Mouse (Mus musculus) liver, adult 2 months (tissue): Measurements from ENCODE around the gene Prm3.

ENCODE experiments used
- CTCF ChIP-seq: fragments of 200-500 bp; IDR thresholded peaks from 2 replicates; pipeline ENCODE4 v1.5.1; 2011; ENCODE audit warnings: low read depth, low read length, control low read depth
- POLR2A ChIP-seq: fragments of 200-500 bp; IDR thresholded peaks from 2 replicates; pipeline ENCODE4 v1.6.1; 2011; ENCODE audit warnings: low read length, control low read depth; ENCODE audit not compliant: insufficient read depth; ENCODE audit errors: extremely low read depth

GRCm38 (mm10) chr16:10749824-10750223 is 40.9 kb downstream of the Prm3 start:
- TF ChIP-seq POLR2A (no peak), CTCF (no peak)
